Mouse (Mus musculus) kidney, adult 18-20 months (tissue): ENCODE measurements around the gene Insyn1.
A peak's percentile ranks its signal among the peaks of the same experiment; 100 is the strongest.

Experiments
- DNase-seq: peaks from one replicate; pipeline ENCODE4 v3.0.0; 2021

Insyn1 gene

GRCm38 (mm10) chr9:58487851-58488801 lies at the start of gene Insyn1:
Gene Insyn1, plus strand, starts transcription at chr9:58488603.
- peak; percentile 59 for DNase-seq

- no peak for DNase-seq
Measured at GRCm38 (mm10) chr9:58438921-58439396, 49.4 kb upstream of the Insyn1 start.

- no peak for DNase-seq
Measured at GRCm38 (mm10) chr9:58440100-58440499, 48.3 kb upstream of the Insyn1 start.

- DNase-seq, result no peak
Measured at GRCm38 (mm10) chr9:58440614-58441013, 47.8 kb upstream of the Insyn1 start.

DNA sequence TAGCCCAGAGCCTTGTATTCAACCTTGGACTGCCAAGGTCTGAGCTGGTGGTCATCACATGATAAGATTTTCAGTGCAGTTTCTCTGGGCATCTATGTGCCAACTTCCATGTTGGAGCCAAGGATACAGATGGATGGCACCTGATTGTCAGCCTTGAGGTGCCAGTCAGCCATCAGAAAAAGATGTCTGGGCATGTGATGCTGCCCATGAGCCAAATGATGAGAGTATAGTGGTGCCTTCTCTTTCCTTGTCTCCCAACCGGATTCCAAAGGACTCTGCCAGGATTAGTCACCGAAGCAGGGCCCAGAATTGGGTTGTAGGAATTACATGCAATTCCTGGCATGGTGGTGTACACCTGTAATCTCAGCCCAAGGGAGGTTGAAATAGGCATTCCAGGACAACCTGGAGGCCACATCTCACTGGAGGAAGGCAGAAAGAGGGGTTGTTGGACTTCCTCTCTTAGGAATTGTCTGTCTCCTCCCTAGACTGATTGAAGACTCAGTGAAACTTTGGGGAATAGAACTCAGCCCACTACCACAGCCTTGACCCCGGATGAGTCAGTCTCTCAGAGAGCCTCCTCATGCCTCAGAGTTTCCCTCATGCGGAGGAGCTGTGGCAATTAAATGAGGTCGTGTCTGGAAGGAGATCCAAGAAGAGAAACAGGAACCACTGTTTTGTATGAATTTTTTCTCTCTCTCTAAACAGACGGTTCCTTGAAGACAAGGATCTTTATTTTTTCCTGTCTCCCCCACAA lies 46.9 kb upstream of the Insyn1 start:
- DNase-seq, result no peak

- no peak for DNase-seq
Measured at GRCm38 (mm10) chr9:58442105-58443010, 46.0 kb upstream of the Insyn1 start.

DNA sequence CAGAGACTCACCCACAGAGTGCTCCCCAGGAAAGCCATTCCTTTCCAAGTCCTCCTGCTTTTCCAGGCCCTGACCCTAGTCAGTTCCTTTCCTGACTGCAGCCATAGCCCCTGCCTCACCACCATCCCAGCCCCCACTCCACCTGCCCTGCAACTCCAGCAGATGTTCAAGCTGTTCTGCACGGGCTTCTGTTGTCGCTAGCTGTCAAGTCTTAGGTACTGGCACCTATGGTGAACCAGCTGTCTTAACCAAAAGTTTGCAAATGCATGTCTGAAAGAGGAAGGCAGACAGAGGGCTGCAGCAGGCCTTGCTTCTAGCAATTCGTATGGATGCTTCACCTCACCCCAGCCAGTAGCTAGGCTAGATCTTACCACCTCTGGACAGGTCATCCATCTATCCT lies 45.3 kb upstream of the Insyn1 start:
- no peak for DNase-seq

DNA sequence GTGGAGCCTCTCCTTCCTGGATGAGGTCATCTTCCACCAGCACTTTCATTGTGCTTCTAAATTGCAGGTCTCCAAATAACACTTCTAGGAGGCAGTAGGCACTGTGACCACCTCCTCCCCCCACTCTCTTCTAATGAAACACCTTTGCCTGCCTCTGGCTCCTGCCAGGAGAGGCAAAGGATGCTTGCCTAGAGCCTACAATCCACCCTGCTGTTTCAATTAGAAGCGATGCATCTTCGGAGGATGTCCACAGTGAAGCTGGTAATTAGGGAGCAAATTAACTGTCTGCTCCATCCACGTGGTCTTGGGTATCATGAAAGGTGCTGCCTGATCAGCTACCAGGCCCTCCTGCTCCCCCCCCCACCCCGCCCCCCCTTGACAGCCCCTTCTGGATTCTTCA lies 41.6 kb upstream of the Insyn1 start:
- no peak for DNase-seq

DNA sequence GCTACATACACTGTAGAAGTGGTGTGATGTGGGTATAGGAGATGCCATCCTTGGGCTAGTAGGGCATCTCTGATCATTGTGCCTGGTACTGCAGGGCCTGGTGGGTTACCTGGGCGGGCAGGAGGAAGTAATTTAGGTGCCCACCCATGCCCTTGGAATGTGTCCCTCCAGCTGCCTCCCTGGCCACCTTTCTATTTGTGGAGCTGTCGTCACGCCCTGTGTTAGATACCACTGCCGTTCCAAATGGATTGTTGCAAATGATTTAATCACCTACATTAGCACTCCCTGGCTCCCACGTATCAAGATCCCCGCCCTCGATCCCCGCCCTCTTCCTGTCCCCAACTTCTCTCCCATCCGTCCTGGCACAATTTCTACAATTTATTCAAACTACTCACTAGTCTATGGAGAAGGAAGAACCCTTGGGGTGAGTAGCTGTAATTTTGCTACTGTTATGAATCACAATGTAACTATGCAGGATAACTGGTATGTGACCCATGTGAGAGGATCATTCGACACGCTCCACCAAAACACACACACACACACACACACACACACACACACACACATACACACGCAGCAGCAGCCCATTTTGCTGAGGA lies 40.3 kb upstream of the Insyn1 start:
- DNase-seq, result no peak

GRCm38 (mm10) chr9:58449526-58449925 lies 38.9 kb upstream of the Insyn1 start:
- DNase-seq, result no peak

DNA sequence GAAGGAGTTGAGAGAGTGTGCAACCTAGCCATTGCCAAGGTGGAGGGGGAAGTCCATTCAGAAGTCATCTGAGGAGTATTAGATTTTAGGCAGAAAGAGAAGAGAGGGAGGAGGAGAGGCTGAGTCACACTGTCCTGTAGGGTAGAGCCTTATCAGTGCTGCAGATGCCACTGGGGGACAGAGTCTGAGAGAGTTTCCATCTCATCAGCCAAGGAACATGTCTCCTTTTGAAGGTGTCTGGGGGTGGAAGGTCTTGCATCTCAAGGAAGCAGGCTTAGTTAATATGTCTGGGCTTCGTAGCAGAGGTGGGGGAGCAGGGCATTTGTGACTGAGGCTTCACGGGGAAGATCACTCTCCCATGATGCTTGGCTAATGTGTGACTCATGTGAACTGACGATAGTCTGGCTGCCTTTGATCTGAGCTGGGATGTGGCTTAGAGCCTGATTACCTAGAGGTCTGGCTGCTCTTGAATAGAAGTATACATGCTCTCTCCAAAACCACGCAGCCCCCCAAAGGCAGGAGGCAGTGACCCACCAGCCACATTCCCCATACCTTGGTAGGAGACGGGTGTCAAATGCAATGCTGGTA lies 34.5 kb upstream of the Insyn1 start:
- no peak for DNase-seq

- DNase-seq, result peak; percentile 41
Measured at GRCm38 (mm10) chr9:58454886-58455285, 33.5 kb upstream of the Insyn1 start.

GRCm38 (mm10) chr9:58455798-58456197 lies 32.6 kb upstream of the Insyn1 start:
- DNase-seq, result peak; percentile 47

- peak; percentile 25 for DNase-seq
Measured at GRCm38 (mm10) chr9:58457481-58457955, 30.9 kb upstream of the Insyn1 start.

- no peak for DNase-seq
Measured at GRCm38 (mm10) chr9:58458341-58458740, 30.1 kb upstream of the Insyn1 start.

DNA sequence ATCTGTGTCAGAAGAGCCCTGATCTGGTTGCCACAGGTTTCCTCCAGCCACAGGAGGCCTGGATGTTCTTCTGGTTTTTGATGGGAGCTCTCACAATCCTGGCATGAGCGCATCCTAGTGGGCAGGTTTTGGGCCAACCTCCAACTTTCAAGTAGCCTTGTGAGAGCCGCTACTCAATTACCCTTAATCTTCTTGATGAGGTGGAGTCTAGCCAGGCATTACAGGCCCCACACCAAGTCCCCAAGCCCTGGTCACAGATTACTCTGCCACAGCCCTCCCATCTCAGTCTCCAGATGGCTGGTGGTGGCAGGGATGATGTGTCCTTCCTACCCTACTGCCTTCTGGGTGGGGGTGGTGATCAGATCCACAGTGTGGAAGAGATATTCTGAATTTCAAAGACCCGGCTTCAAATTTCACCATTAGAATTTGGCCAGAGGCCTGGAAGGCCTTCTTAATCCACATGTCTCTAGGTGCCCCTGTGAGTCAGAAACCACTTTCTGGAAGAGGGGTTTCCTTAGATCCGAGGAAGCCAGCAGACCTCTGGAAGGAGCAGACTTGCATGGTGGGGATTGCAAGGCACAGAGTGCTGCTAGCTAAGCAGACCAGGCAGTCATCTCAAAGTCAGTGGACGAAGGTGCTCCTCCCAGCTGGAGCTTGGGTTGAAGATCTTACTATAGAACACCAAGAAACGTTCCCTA lies 29.4 kb upstream of the Insyn1 start:
- DNase-seq, result no peak

GRCm38 (mm10) chr9:58467345-58468025 lies 20.9 kb upstream of the Insyn1 start:
- DNase-seq, result no peak

DNA sequence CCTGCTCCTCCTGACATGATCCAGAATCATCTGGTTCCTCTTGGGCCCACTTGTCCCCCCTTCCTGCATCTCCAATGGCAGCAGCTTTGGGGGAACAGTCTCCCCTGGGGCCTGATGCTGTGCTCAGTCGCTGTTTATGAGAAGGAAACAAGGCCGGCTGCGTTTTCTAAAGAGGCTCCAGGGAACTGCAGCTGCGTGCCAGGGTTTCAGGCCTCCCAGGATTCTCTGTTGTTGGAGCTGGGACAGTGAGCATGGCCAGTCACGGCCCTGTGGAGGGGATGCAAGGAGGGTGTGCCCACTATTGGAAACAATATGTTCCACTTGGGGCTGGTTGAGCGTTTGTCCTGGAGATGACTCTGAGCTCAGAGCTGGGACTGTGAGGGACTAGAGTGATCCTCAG lies 17.9 kb upstream of the Insyn1 start:
- DNase-seq, result no peak

GRCm38 (mm10) chr9:58473211-58473815 lies 15.1 kb upstream of the Insyn1 start:
- DNase-seq, result no peak

DNA sequence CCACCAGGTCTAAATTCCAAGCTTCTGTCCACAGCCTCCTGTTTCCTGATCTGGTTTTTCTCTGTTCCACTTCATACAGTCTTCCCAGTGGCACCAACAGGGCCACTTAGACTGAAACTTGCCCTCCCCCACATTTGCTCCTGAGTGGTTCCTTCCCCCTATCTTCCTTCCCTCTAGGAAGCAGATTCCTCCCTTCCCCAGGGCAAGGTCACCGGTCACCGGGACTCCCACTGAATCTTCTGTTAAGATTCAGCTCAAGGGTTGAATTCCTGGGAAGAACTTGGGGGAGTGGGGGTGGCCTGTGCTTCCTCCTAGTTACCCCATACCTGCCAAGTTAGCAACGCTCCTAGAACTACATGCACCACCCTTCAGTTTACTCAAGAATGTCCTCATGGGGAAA lies 1.3 kb upstream of the Insyn1 start:
- no peak for DNase-seq
